Mouse (Mus musculus) limb, embryonic 14.5 days (tissue): ENCODE measurements around the gene Igll1. TPM values are rescaled to one million over a fixed set of nuclear protein-coding genes. Genes with fewer than 3 reads are reported as not detected.

Source experiments
- ATAC-seq: fragments of 200-750 bp; cut with Nextera tagmentation; 2 replicates; pipeline ENCODE4 v1.8.0; 2017; ENCODE audit warnings: low read depth, moderate number of reproducible peaks, moderate TSS enrichment; ENCODE audit not compliant: low FRiP score
- DNase-seq: peaks from one replicate; pipeline ENCODE4 v3.0.0-alpha.2; 2015; ENCODE audit warnings: low spot score
- H3K27ac ChIP-seq: fragments of 300-500 bp; sonication (generic); replicated peaks from 2 replicates; pipeline ENCODE4 v1.5.1; 2014; ENCODE audit warnings: low read depth, mild to moderate bottlenecking, low read length, moderate library complexity, mixed read lengths
- H3K27me3 ChIP-seq: fragments of 300-500 bp; sonication (generic); 2 replicates; pipeline ENCODE4 v1.6.1; 2014; ENCODE audit warnings: low read length, mixed read lengths; ENCODE audit not compliant: control insufficient read depth, insufficient read depth
- H3K36me3 ChIP-seq: fragments of 300-500 bp; sonication (generic); 2 replicates; pipeline ENCODE4 v1.6.1; 2014; ENCODE audit warnings: mild to moderate bottlenecking, low read length, moderate library complexity, mixed read lengths; ENCODE audit not compliant: control insufficient read depth, insufficient read depth
- H3K4me1 ChIP-seq: fragments of 300-500 bp; sonication (generic); 2 replicates; pipeline ENCODE4 v1.6.1; 2014; ENCODE audit warnings: antibody characterized with exemption, low read length, mixed read lengths; ENCODE audit not compliant: control insufficient read depth, insufficient read depth
- H3K4me2 ChIP-seq: fragments of 300-500 bp; sonication (generic); replicated peaks from 2 replicates; pipeline ENCODE4 v1.6.1; 2014; ENCODE audit warnings: low read depth, mild to moderate bottlenecking, low read length, moderate library complexity; ENCODE audit not compliant: severe bottlenecking
- H3K4me3 ChIP-seq: fragments of 300-500 bp; sonication (generic); replicated peaks from 2 replicates; pipeline ENCODE4 v1.5.1; 2014; ENCODE audit warnings: low read length
- H3K9ac ChIP-seq: fragments of 300-500 bp; sonication (generic); 2 replicates; pipeline ENCODE4 v1.6.1; 2014; ENCODE audit warnings: mild to moderate bottlenecking, low read depth, low read length, moderate library complexity; ENCODE audit not compliant: severe bottlenecking
- H3K9me3 ChIP-seq: fragments of 300-500 bp; sonication (generic); 2 replicates; pipeline ENCODE4 v1.6.1; 2016; ENCODE audit warnings: low read length; ENCODE audit not compliant: control insufficient read depth
- POLR2A ChIP-seq: fragments of 200-500 bp; IDR thresholded peaks from 2 replicates; pipeline ENCODE4 v1.8.0; 2012; ENCODE audit warnings: inconsistent platforms, mild to moderate bottlenecking, moderate library complexity, borderline replicate concordance; ENCODE audit not compliant: insufficient read depth, insufficient read length; ENCODE audit errors: extremely low read depth
- WGBS: fragments of 180-500 bp; shearing (Covaris S2); extraction: QIAGEN DNeasy Blood & Tissue Kit; methylation state at CpG from one replicate; pipeline ENCODE4 v1.1.7; 2014; 5-methylcytosine and 5-hydroxymethylcytosine counted together
- polyA plus RNA-seq, 2 experiments: library from polyadenylated mRNA; depleted of rRNA in 1 of 2; stranded (reverse) in 1 of 2; unstranded in 1 of 2; fragments of >200 nt; fragmentation: Nextera tagmentation in 1 of 2; extraction: Ambion mirVana in 1 of 2; gene quantifications; 2 replicates each; pipeline versions ENCODE4 v1.2.1 to v1.2.3; 2012 to 2014

Igll1 gene
- polyA plus RNA-seq, 2 experiments: 0.18 to 0.45 TPM

GRCm38 (mm10) chr16:16854836-16855235 is 8.9 kb downstream of the Igll1 start:
- no peak for TF ChIP-seq POLR2A
- WGBS: 32% methylated on average over 6 of the region's 6 CpGs
- DNase-seq (peak; percentile 30), ATAC-seq (no peak)
- H3K9me3 ChIP-seq: no peaks in the 10 kb centered on the region
- no peak overlapping the region for H3K4me3 ChIP-seq
- H3K27me3 ChIP-seq: no peaks in the 10 kb centered on the region
- H3K27ac ChIP-seq: no peak overlapping the region
- no peak overlapping the region for H3K4me2 ChIP-seq
- H3K4me1 ChIP-seq: no peaks in the 10 kb centered on the region
- no peak overlapping the region for H3K9ac ChIP-seq
- no peaks in the 10 kb centered on the region for H3K36me3 ChIP-seq

DNA sequence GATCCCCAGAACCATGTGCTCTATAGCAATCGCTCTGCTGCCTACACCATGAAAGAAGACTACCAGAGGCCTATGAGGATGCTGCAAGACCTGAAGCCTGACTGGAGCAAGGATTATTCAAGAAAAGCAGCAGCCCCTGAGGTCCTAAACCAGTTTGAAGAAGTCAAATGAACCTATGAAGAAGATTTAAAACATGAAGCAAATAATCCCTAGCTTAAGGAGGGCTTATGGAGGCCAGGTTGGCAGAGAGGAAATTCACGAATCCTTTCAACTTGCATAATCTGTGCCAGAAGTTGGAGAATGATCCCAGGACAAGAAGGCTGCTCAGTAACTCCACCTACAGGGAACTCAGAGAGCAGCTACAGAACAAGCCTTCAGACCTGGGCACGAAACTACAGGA is 11.4 kb downstream of the Igll1 start:
- TF ChIP-seq POLR2A: no peak

GRCm38 (mm10) chr16:16849196-16849595 is 14.6 kb downstream of the Igll1 start:
- Histone ChIP-seq H3K4me3 (no peak overlapping the region), H3K36me3 (no peaks in the 10 kb centered on the region), H3K27ac (no peak overlapping the region), H3K9me3 (no peaks in the 10 kb centered on the region), H3K4me1 (no peaks in the 10 kb centered on the region), H3K9ac (no peak overlapping the region), H3K27me3 (no peaks in the 10 kb centered on the region), H3K4me2 (no peak overlapping the region)
- no peak for TF ChIP-seq POLR2A
- no peak for DNase-seq
- ATAC-seq: no peak

More for the DNA sequence above, 11.4 kb downstream of the Igll1 start:
- H3K27me3 ChIP-seq: no peaks in the 10 kb centered on the region
- ATAC-seq (no peak), DNase-seq (no peak)
- WGBS: 80% methylated on average over 3 of the region's 3 CpGs
- no peak overlapping the region for H3K4me2 ChIP-seq
- H3K9ac ChIP-seq: no peak overlapping the region
- H3K36me3 ChIP-seq: no peaks in the 10 kb centered on the region
- no peaks in the 10 kb centered on the region for H3K9me3 ChIP-seq
- no peak overlapping the region for H3K27ac ChIP-seq
- H3K4me1 ChIP-seq: no peaks in the 10 kb centered on the region
- H3K4me3 ChIP-seq: no peak overlapping the region

- Histone ChIP-seq H3K4me2 (no peak overlapping the region), H3K27ac (no peak overlapping the region), H3K9ac (no peak overlapping the region), H3K4me3 (no peak overlapping the region), H3K36me3 (no peaks in the 10 kb centered on the region), H3K4me1 (peaks cover 6% of the 10 kb centered on the region; the same call in 1 of the 2 replicates), H3K27me3 (no peaks in the 10 kb centered on the region), H3K9me3 (no peaks in the 10 kb centered on the region)
- DNase-seq (no peak), ATAC-seq (no peak)
- 82% methylated on average over 3 of the region's 3 CpGs for WGBS
- no peak for TF ChIP-seq POLR2A
These were observed 34.1 kb downstream of the Igll1 start for GRCm38 (mm10) chr16:16829671-16830070.

GRCm38 (mm10) chr16:16828757-16829615 is 34.8 kb downstream of the Igll1 start, which contains the start of gene Spag6l:
Spag6l (minus strand) TSS chr16:16829456.
- no peak within 1 kb of the TSS for H3K27ac ChIP-seq
- H3K4me1 ChIP-seq: peaks cover 6% of the 10 kb centered on the region; the same call in 1 of the 2 replicates
- peak within 1 kb of the TSS; percentile 32; the same call in 1 of the 2 replicates for H3K9ac ChIP-seq
- no peak for TF ChIP-seq POLR2A
- no peaks in the 10 kb centered on the region for H3K27me3 ChIP-seq
- WGBS: 6% methylated on average over 29 of the region's 33 CpGs
- H3K4me2 ChIP-seq: peak within 1 kb of the TSS; percentile 70
- no peaks in the 10 kb centered on the region for H3K9me3 ChIP-seq
- peak; percentile 67; the same call in 1 of the 2 replicates for ATAC-seq
- H3K36me3 ChIP-seq: no peaks in the 10 kb centered on the region
- peak; percentile 45 for DNase-seq
- H3K4me3 ChIP-seq: peak within 1 kb of the TSS; percentile 32
